Mouse (Mus musculus) midbrain, embryonic 12.5 days (tissue): ENCODE results near the gene Brwd1. TPM values are rescaled to one million over a fixed set of nuclear protein-coding genes. Genes with fewer than 3 reads are reported as not detected.
"Not testable (repeated sequence)": the region's sequence is repeated elsewhere in the genome, so short reads cannot be mapped to it uniquely, and the experiment has no call there.

ENCODE experiments used
- ATAC-seq: fragments of 200-750 bp; cut with Nextera tagmentation; 2 replicates; pipeline ENCODE4 v1.8.0; 2017; ENCODE audit warnings: low read depth, moderate TSS enrichment, moderate library complexity; ENCODE audit not compliant: low FRiP score
- H3K27ac ChIP-seq: fragments of 300-500 bp; sonication (generic); replicated peaks from 2 replicates; pipeline ENCODE4 v1.5.1; 2016; ENCODE audit warnings: mild to moderate bottlenecking
- H3K27me3 ChIP-seq: fragments of 300-500 bp; sonication (generic); 2 replicates; pipeline ENCODE4 v1.6.1; 2016; ENCODE audit warnings: mild to moderate bottlenecking
- H3K36me3 ChIP-seq: fragments of 300-500 bp; sonication (generic); 2 replicates; pipeline ENCODE4 v1.6.1; 2016
- H3K4me1 ChIP-seq: fragments of 300-500 bp; sonication (generic); 2 replicates; pipeline ENCODE4 v1.6.1; 2016
- H3K4me2 ChIP-seq: fragments of 300-500 bp; sonication (generic); replicated peaks from 2 replicates; pipeline ENCODE4 v1.6.1; 2016; ENCODE audit warnings: mild to moderate bottlenecking, moderate library complexity
- H3K4me3 ChIP-seq: fragments of 300-500 bp; sonication (generic); 2 replicates; pipeline ENCODE4 v1.5.1; 2016; ENCODE audit warnings: mild to moderate bottlenecking
- H3K9ac ChIP-seq: fragments of 300-500 bp; sonication (generic); replicated peaks from 2 replicates; pipeline ENCODE4 v1.6.1; 2016; ENCODE audit warnings: mild to moderate bottlenecking, moderate library complexity
- H3K9me3 ChIP-seq: fragments of 300-500 bp; sonication (generic); 2 replicates; pipeline ENCODE4 v1.6.1; 2016; ENCODE audit warnings: mild to moderate bottlenecking
- WGBS: fragments of 180-500 bp; shearing (Covaris S2); methylation state at CpG from one replicate; pipeline ENCODE4 v1.1.7; 2016; 5-methylcytosine and 5-hydroxymethylcytosine counted together
- microRNA-seq: library from miRNA; unstranded; fragments of <30 nt; microRNA quantifications from one replicate; pipeline ENCODE4, GENCODE M21; 2017
- polyA plus RNA-seq: library from polyadenylated mRNA; unstranded; fragments of >200 nt; fragmentation: Nextera tagmentation; extraction: Ambion mirVana; gene quantifications from 2 replicates; pipeline ENCODE4 v1.2.1, GENCODE M21; 2016

The Brwd1 gene
- polyA plus RNA-seq, 1 experiment from 2014 or later: 210 TPM

DNA sequence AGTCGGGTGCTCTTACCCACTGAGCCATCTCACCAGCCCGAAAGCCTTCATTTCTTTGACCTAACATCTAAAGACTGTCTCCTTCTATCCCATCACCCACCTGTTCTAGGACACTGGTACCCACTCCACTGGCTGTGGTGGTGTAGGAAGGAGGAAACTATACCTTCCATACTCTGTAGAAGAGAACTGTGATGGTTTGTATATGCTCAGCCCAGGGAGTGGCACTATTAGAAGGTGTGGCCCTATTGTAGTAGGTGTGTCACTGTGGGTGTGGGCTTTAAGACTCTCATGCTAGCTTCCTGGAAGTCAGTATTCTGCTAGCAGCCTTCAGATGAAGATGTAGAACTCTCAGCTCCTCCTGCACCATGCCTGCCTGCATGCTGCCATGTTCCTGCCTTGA, 121.6 kb downstream of the Brwd1 start:
- H3K4me2 ChIP-seq, H3K9ac ChIP-seq, H3K27me3 ChIP-seq, H3K9me3 ChIP-seq, H3K4me1 ChIP-seq, H3K36me3 ChIP-seq, H3K4me3 ChIP-seq, H3K27ac ChIP-seq, ATAC-seq: not testable (repeated sequence)
- WGBS: 90% methylated on average over 2 of the region's 2 CpGs

DNA sequence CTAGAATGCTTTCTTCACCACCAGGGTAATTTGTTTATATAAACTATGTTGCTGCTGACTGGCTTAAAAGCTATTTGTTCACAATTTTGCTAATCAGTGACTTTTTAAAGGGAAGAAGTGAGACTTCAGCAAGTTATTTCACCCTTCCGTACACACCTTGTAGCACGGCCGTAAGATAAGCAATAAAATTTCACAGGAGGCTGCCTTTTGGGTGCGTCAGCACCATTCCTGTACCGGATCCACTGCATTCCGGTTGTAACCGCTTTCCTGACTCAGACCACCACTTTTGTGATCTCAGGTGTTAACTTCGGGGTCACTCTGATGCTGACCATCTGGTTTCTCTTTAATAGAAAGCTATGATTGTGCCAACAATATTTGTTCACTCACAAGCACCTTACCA, 124.2 kb downstream of the Brwd1 start:
- H3K9ac ChIP-seq: no peak overlapping the region
- no peak overlapping the region for H3K4me3 ChIP-seq
- ATAC-seq: no peak
- 91% methylated on average over 8 of the region's 8 CpGs for WGBS
- no peak overlapping the region for H3K4me2 ChIP-seq
- no peaks in the 10 kb centered on the region for H3K4me1 ChIP-seq
- H3K27ac ChIP-seq: no peak overlapping the region
- no peaks in the 10 kb centered on the region; the same call in 1 of the 2 replicates for H3K9me3 ChIP-seq
- H3K36me3 ChIP-seq: no peaks in the 10 kb centered on the region
- no peaks in the 10 kb centered on the region for H3K27me3 ChIP-seq

DNA sequence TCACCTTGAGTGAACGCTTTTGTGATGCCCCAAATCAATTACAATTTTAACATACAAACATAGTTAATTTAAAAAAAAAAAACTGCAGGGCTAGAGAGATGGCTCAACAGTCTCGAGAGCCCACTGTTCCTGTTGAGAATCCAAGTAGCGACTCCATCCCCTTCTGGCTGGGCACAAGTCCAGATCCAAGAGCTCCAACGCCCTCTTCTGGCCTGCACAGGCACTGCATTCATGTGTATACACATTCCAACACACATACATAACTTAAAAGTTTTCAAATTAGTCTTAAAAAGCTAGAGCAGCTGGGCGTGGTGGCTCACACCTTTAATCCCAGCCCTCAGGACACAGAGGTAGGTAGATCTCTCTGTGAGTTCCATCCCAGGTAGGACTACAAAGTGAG, 125.7 kb downstream of the Brwd1 start:
- no peak overlapping the region for H3K4me2 ChIP-seq
- WGBS: 69% methylated on average over 5 of the region's 5 CpGs
- no peak overlapping the region for H3K4me3 ChIP-seq
- H3K36me3 ChIP-seq: no peaks in the 10 kb centered on the region
- H3K4me1 ChIP-seq: no peaks in the 10 kb centered on the region
- ATAC-seq: no peak
- no peak overlapping the region for H3K27ac ChIP-seq
- H3K9me3 ChIP-seq: no peaks in the 10 kb centered on the region; the same call in 1 of the 2 replicates
- no peaks in the 10 kb centered on the region for H3K27me3 ChIP-seq
- H3K9ac ChIP-seq: no peak overlapping the region

DNA sequence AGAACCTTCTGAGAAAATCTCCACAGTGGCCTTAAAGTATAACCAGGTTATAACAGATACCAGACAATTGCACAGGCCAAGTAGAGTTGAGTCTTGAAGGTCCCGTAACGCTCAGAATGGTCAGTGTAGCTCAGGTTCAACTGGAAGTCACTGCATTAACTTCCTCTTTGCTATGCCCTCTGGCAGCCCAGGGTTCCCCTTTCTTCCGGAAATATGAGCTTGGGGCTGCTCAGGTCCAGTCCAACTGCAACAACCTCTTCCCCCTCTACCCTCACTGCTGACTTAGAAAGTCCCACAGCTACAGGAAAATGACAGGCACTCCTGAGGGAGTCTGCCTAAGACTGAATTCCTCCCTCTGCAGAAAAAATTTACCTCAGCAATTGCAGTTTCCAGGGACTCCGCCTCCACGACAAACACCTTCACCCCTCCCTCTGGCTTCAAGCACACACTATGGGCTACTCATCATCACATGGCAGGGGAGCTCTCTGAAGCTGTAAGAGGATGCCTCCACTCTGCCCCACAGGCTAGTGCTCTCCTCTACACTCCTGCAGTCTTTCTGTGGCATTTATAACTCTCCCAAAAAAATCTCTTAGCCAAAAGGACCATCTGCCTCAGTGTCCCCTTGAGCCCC, 126.5 kb downstream of the Brwd1 start:
- 85% methylated on average over 5 of the region's 5 CpGs for WGBS
- no peaks in the 10 kb centered on the region for H3K27me3 ChIP-seq
- no peak overlapping the region for H3K9ac ChIP-seq
- no peak overlapping the region for H3K4me2 ChIP-seq
- no peak for ATAC-seq
- H3K4me1 ChIP-seq: no peaks in the 10 kb centered on the region
- no peak overlapping the region for H3K4me3 ChIP-seq
- no peaks in the 10 kb centered on the region for H3K36me3 ChIP-seq
- no peak overlapping the region for H3K27ac ChIP-seq
- no peaks in the 10 kb centered on the region; the same call in 1 of the 2 replicates for H3K9me3 ChIP-seq

DNA sequence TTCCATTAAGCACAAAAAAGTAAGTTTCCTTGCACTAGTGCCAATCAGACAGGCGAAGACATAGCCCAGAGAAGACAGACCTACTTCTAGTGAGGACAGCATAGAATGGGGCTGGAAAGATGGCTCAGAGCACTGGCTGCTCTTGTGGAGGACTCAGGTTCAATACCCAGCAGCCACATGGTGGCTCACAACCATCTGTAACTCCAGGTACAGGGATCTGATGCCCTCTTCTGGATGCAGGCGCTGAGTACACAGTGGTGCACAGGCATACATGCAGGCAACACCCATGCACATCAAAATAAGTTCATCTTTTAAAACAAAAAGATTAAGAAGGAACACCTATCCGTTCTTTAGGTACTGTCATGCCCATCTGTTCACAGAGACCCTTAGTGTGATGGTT, 128.0 kb downstream of the Brwd1 start:
- Histone ChIP-seq H3K9ac (no peak overlapping the region), H3K27ac (no peak overlapping the region), H3K27me3 (no peaks in the 10 kb centered on the region), H3K4me1 (no peaks in the 10 kb centered on the region), H3K4me3 (no peak overlapping the region), H3K9me3 (no peaks in the 10 kb centered on the region; the same call in 1 of the 2 replicates), H3K4me2 (no peak overlapping the region), H3K36me3 (no peaks in the 10 kb centered on the region)
- ATAC-seq: no peak
- 90% methylated on average over 3 of the region's 3 CpGs for WGBS

DNA sequence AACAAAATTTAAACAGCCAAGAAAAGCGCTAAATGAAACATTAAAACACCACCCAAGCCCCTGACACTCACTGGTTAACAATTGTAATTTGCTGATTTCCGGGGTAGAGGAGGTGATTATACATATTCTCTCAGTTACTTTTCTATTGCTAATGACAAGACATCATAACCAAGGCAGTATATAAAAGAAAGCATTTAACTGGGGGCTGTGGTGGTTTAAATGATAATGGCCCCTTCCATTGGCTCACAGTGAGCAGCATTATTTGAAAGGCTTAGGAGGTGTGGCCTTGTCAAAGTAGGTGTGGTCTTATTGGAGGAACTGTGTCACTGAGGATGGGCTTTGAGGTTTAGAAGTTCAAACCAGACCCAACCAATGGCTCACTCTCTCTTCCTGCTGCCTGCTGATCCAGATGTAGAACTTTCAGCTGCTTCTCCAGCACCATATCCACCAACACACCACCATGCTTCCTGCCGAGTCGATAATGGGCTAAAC, 129.1 kb downstream of the Brwd1 start:
- Histone ChIP-seq H3K9me3 (no peaks in the 10 kb centered on the region; the same call in 1 of the 2 replicates), H3K4me1 (no peaks in the 10 kb centered on the region), H3K9ac (no peak overlapping the region), H3K27ac (no peak overlapping the region), H3K4me2 (no peak overlapping the region), H3K36me3 (no peaks in the 10 kb centered on the region), H3K4me3 (no peak overlapping the region), H3K27me3 (no peaks in the 10 kb centered on the region)
- no peak for ATAC-seq
- WGBS: 89% methylated on average over 4 of the region's 4 CpGs

DNA sequence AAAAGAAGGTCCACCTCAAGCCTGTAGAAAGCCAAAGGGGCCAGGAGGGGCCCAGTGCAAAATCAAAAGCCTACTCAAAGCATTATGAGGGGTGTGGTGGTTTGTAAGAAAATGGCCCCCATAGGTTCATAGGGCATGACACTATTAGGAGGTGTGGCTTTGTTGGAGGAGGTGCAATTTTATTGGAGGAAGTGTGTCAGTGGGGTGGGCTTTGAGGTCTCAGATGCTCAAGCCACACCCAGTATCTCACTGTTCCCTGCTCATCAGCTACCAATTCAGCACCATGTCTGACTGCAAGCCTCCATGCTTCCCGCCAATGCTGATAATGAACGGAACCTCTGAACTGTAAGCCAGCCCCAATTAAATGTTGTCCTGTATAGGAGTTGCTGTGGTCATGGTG, 130.9 kb downstream of the Brwd1 start:
- Histone ChIP-seq H3K27me3 (peaks cover 2% of the 10 kb centered on the region; the same call in 1 of the 2 replicates), H3K4me3 (no peak overlapping the region), H3K36me3 (no peaks in the 10 kb centered on the region), H3K27ac (no peak overlapping the region), H3K9me3 (no peaks in the 10 kb centered on the region; the same call in 1 of the 2 replicates), H3K9ac (no peak overlapping the region), H3K4me1 (no peaks in the 10 kb centered on the region), H3K4me2 (no peak overlapping the region)
- no peak for ATAC-seq
- WGBS: 96% methylated on average over 2 of the region's 2 CpGs

DNA sequence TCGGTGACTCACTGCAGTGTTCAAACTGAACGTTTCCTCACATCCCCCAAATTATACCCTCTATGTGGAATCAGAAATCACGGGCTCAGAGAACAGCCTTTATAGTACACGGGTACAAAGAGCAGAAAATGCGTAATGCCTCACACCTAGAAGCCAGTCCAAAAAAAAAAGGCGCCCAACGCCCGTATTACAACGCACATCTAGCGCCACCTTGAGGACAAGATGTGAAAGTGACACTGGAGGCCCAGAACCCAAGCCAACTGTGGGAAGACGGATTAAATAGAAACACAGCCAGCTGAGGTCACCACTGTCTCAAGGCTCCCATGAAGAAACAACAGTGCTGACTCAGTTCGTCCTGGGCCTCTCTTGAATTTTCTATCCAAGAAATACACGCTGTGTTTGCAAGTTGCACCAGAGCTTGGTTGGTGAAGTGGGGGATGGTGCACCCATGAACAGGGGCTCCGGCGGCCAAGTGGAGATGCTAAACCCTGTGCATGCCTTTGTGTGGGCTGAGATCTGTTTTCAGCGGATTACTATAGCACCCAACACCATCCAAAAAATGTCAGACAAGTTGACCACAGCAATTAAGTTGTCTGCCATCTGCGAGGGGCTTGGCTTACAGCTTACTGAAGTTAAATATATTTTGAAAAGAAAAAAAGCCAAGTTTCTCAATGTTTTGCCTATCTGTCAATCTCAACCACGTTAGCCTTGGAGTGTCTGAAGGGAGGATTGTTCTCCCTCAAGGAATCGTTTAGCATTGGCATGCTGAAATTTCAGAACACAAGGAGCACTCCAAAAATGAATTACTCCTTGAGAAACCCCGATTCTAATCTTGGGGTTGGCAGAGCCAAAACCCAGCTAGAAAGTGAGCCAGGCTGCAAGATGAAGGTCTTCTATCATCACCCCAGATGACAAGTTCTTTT, 136.7 kb downstream of the Brwd1 start:
- ATAC-seq: no peak
- 34% methylated on average over 20 of the region's 20 CpGs for WGBS

DNA sequence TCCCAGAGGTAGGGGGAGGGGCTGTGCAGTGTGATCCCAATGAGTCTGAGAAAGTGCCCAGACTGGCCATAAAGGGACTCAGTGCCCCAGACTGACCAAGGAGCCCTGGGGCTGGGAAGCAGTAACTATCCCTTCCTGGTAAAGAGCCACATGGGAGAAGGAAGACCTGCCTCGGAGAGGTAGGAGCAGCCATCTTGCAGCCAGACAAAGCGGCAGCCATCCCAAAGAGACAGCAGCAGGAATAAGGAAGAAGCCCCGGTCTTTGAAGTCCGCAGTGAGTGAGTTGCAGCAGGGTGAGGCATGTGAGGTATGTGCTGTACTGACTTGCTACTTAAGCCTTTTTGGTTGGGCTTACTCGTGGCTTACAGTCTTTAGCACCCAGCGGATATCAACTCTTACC, 139.1 kb downstream of the Brwd1 start:
- WGBS: 79% methylated on average over 6 of the region's 6 CpGs
- H3K4me3 ChIP-seq: no peak overlapping the region
- no peak overlapping the region for H3K9ac ChIP-seq
- no peaks in the 10 kb centered on the region for H3K9me3 ChIP-seq
- no peak overlapping the region for H3K4me2 ChIP-seq
- H3K4me1 ChIP-seq: no peaks in the 10 kb centered on the region
- no peak overlapping the region for H3K27ac ChIP-seq
- no peak for ATAC-seq
- no peaks in the 10 kb centered on the region for H3K36me3 ChIP-seq
- H3K27me3 ChIP-seq: peaks cover 3% of the 10 kb centered on the region; the same call in 1 of the 2 replicates

More for the DNA sequence above, 136.7 kb downstream of the Brwd1 start:
- H3K9me3 ChIP-seq: no peaks in the 10 kb centered on the region
- H3K27me3 ChIP-seq: peaks cover 3% of the 10 kb centered on the region; the same call in 1 of the 2 replicates
- no peaks in the 10 kb centered on the region for H3K36me3 ChIP-seq
- H3K4me1 ChIP-seq: no peaks in the 10 kb centered on the region
- no peak overlapping the region for H3K4me2 ChIP-seq
- no peak overlapping the region for H3K4me3 ChIP-seq
- no peak overlapping the region for H3K9ac ChIP-seq
- no peak overlapping the region for H3K27ac ChIP-seq

Small RNA genes lying within 50 kb of the gene (microRNA-seq; reads per million reads assigned to microRNA genes)
- not detected for gene Gm27833

Other genes starting within 250 kb of the Brwd1 start
- 72.0 and 72.5 TPM in 2 replicates for gene Psmg1, start 91.6 kb downstream of the Brwd1 start, polyA plus RNA-seq
- 718 and 726 TPM in 2 replicates for gene Hmgn1, start 45.2 kb upstream of the Brwd1 start, polyA plus RNA-seq
- gene Wrb, start 62.9 kb upstream of the Brwd1 start, polyA plus RNA-seq: 116 and 124 TPM in 2 replicates
- 1.2 and 1.6 TPM in 2 replicates for gene Lca5l, start 109.7 kb upstream of the Brwd1 start, polyA plus RNA-seq
- gene Sh3bgr, start 117.9 kb upstream of the Brwd1 start, polyA plus RNA-seq: 0.84 and 2.5 TPM in 2 replicates
- gene B3galt5, start 153.3 kb upstream of the Brwd1 start, polyA plus RNA-seq: 1.0 and 1.4 TPM in 2 replicates